Mouse (Mus musculus) ES-E14 (cell line): ENCODE measurements around the gene Zfyve28. TPM values are rescaled to one million over a fixed set of nuclear protein-coding genes. Genes with fewer than 3 reads are reported as not detected.

Source experiments
- DNase-seq: peaks from one replicate; pipeline ENCODE4 v3.0.0-alpha.2; 2013; ENCODE audit warnings: low read depth, low spot score
- H3K27ac ChIP-seq: 2 replicates; pipeline ENCODE4 v1.5.1; 2012; ENCODE audit warnings: low read depth, mild to moderate bottlenecking, low read length, moderate library complexity, mixed read lengths; ENCODE audit not compliant: poor library complexity, insufficient read depth, severe bottlenecking
- H3K36me3 ChIP-seq: 2 replicates; pipeline ENCODE4 v1.6.1; 2012; ENCODE audit warnings: mild to moderate bottlenecking, low read length, moderate library complexity, mixed read lengths; ENCODE audit not compliant: control insufficient read depth, poor library complexity, insufficient read depth, severe bottlenecking
- H3K4me1 ChIP-seq, 2 experiments: fragments of 150-350 bp in 1 of 2; sonication (generic) in 1 of 2; 2 replicates each; pipeline ENCODE4 v1.6.1; 2012; ENCODE audit warnings: low read length in 2 of 2, mild to moderate bottlenecking in 1 of 2, mixed read lengths in 1 of 2; ENCODE audit not compliant: control insufficient read depth in 2 of 2, insufficient read depth in 2 of 2, poor library complexity in 1 of 2
- H3K4me3 ChIP-seq, 2 experiments: fragments of 150-350 bp in 1 of 2; sonication (generic) in 1 of 2; 2 replicates each; pipeline ENCODE4 v1.5.1; 2012; ENCODE audit warnings: low read length in 2 of 2, low read depth in 1 of 2, mild to moderate bottlenecking in 1 of 2, mixed read lengths in 1 of 2; ENCODE audit not compliant: insufficient read depth in 1 of 2, poor library complexity in 1 of 2, severe bottlenecking in 1 of 2
- H3K9ac ChIP-seq: 2 replicates; pipeline ENCODE4 v1.6.1; 2012; ENCODE audit warnings: low read depth, mild to moderate bottlenecking, low read length, mixed read lengths; ENCODE audit not compliant: poor library complexity, insufficient read depth, severe bottlenecking
- H3K9me3 ChIP-seq: fragments of 150-350 bp; sonication (generic); 2 replicates; pipeline ENCODE4 v1.6.1; 2012; ENCODE audit warnings: low read depth, mild to moderate bottlenecking, low read length; ENCODE audit not compliant: control insufficient read depth, insufficient read depth
- CHD2 ChIP-seq: IDR thresholded peaks from 2 replicates; pipeline ENCODE4 v1.6.1; 2014; ENCODE audit warnings: mild to moderate bottlenecking, low read depth, low read length, inconsistent platforms
- HCFC1 ChIP-seq: IDR thresholded peaks from 2 replicates; pipeline ENCODE4 v1.6.1; 2012; ENCODE audit warnings: low read length, inconsistent platforms, borderline replicate concordance; ENCODE audit not compliant: insufficient read depth
- MAFK ChIP-seq: IDR thresholded peaks from 2 replicates; pipeline ENCODE4 v1.6.1; 2014; ENCODE audit warnings: mild to moderate bottlenecking, low read depth, low read length, inconsistent platforms; ENCODE audit not compliant: insufficient read depth
- ZC3H11A ChIP-seq: IDR thresholded peaks from 2 replicates; pipeline ENCODE4 v1.6.1; 2012; ENCODE audit warnings: low read depth, mild to moderate bottlenecking, inconsistent platforms, low read length, borderline replicate concordance
- ZNF384 ChIP-seq: IDR thresholded peaks from 2 replicates; pipeline ENCODE4 v1.6.1; 2012; ENCODE audit warnings: low read depth, low read length, inconsistent platforms
- in situ Hi-C, 2 experiments: fragments of 600-800 bp; cut with MboI; formaldehyde crosslinking; loops; one replicate each; pipeline ENCODE4 v1.15.1; 2025; ENCODE audit warnings: low sequenced_read_pairs in 2 of 2, inconsistent platforms in 1 of 2; ENCODE audit not compliant: unreplicated experiment in 2 of 2
- total RNA-seq: library from RNA; depleted of rRNA; stranded (reverse); fragments of 300-350 nt; gene quantifications from 2 replicates; pipeline ENCODE4 v1.2.3, GENCODE M21; 2012

Zfyve28 gene
- total RNA-seq, 1 experiment, result 12.3 TPM

DNA sequence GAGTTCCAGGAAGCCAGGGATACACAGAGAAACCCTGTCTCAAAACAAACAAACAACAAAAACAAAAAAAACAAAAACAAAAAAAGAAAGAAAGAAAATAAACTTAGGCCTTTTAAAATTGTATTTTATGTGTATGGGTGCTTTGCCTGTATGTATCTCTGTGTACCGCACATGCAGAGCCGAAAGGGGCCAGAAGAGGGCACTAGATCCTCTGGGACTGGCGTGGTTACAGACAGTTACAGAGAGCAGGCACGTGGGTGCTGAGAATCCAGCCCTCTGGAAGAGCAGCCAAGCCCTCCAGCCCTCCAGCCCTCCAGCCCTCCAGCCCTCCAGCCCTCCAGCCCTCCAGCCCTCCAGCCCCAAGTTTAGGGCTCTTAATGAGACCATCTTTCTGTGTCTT is 16.5 kb downstream of the Zfyve28 start:
- Histone ChIP-seq H3K4me1 (no peaks in the 10 kb centered on the region; a peak in 1 of 4 replicates), H3K9ac (no peak overlapping the region), H3K9me3 (no peaks in the 10 kb centered on the region), H3K36me3 (no peaks in the 10 kb centered on the region), H3K4me3 (no peak overlapping the region), H3K27ac (no peak overlapping the region)
- DNase-seq, result no peak
- in situ Hi-C loops, result no loop called here
- TF ChIP-seq CHD2 (no peak), HCFC1 (no peak), ZC3H11A (no peak), ZNF384 (no peak), MAFK (no peak)

- Histone ChIP-seq H3K36me3 (no peaks in the 10 kb centered on the region), H3K4me3 (no peak overlapping the region), H3K4me1 (no peaks in the 10 kb centered on the region; a peak in 1 of 4 replicates), H3K27ac (no peak overlapping the region), H3K9ac (no peak overlapping the region), H3K9me3 (no peaks in the 10 kb centered on the region)
- in situ Hi-C loops, result no loop called here
- no peak for DNase-seq
- TF ChIP-seq ZNF384, result no peak
- TF ChIP-seq CHD2, result no peak
- no peak for TF ChIP-seq ZC3H11A
- TF ChIP-seq HCFC1, result no peak
- TF ChIP-seq MAFK, result no peak
Measured at GRCm38 (mm10) chr5:34269921-34270465, 18.3 kb downstream of the Zfyve28 start.

GRCm38 (mm10) chr5:34269197-34269920 is 18.9 kb downstream of the Zfyve28 start:
- no peaks in the 10 kb centered on the region for H3K36me3 ChIP-seq
- H3K9ac ChIP-seq, result no peak overlapping the region
- no peak for DNase-seq
- H3K9me3 ChIP-seq, result no peaks in the 10 kb centered on the region
- H3K4me1 ChIP-seq, result no peaks in the 10 kb centered on the region; a peak in 1 of 4 replicates
- no peak for TF ChIP-seq CHD2
- TF ChIP-seq HCFC1, result no peak
- TF ChIP-seq ZC3H11A, result no peak
- no peak for TF ChIP-seq ZNF384
- TF ChIP-seq MAFK, result no peak
- in situ Hi-C loops, result no loop called here
- H3K4me3 ChIP-seq, result no peak overlapping the region
- no peak overlapping the region for H3K27ac ChIP-seq

GRCm38 (mm10) chr5:34266065-34266464 is 22.2 kb downstream of the Zfyve28 start:
- Histone ChIP-seq H3K27ac (no peak overlapping the region), H3K9me3 (no peaks in the 10 kb centered on the region), H3K4me3 (no peak overlapping the region), H3K4me1 (no peaks in the 10 kb centered on the region; a peak in 1 of 4 replicates), H3K36me3 (no peaks in the 10 kb centered on the region), H3K9ac (no peak overlapping the region)
- no peak for DNase-seq
- in situ Hi-C loops, result no loop called here
- TF ChIP-seq ZNF384 (no peak), HCFC1 (no peak), ZC3H11A (no peak), MAFK (no peak), CHD2 (no peak)
